Mouse (Mus musculus): ENCODE measurements around the gene Bpifc. TPM values are rescaled to one million over a fixed set of nuclear protein-coding genes. Genes with fewer than 3 reads are reported as not detected.
"Not testable (repeated sequence)": the region's sequence is repeated elsewhere in the genome, so short reads cannot be mapped to it uniquely, and the experiment has no call there.

Gene Bpifc
- not detected in 3 replicates for total RNA-seq (2017)

DNA sequence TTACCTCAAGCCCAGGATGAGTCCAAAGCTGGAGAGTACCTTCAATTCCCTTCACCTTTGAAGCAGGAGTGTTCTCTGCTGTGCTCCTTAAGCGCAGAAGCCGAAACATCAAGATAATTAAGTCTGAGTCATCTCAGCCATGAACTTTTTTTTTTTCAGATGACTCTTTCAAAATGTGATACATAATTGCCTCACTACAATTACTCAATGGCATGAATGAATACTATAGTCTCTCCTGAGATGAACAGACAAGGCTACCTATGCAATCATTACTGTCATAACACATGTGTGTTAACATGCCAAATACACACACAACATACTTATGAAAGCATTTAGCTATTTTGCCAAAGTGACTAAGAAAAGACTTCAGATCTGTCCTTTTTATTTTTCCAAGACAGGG, at the start of gene Bpifc:
TSS of gene Bpifc (minus strand) at position 115 of the 400 bp plus-strand sequence.
- no peak for ATAC-seq (replicated peaks; ENCODE audit: insufficient number of reproducible peaks, low FRiP score, low TSS enrichment, poor library complexity, severe bottlenecking)

DNA sequence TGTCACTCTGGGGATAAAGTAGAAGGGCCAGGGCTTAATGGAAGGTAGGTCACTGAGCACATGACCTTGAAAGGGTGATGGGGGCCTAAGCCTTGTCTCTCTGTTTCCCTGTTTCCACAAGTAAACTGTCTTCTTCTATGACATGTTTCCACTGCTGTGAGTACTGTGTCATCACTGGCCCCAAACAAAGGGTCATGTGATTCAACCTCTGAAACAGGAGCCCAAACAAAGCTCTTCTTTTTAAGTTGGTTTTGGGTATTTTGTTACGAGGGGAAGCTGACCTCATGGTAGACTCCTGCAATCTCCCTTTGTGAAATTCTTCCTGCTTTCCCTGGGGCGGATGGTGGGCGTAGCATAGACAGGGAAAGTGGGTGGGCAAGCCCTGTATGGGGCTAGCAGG, 48.6 kb upstream of the Bpifc start:
- ATAC-seq (replicated peaks; ENCODE audit: insufficient number of reproducible peaks, low FRiP score, low TSS enrichment, poor library complexity, severe bottlenecking), result no peak

DNA sequence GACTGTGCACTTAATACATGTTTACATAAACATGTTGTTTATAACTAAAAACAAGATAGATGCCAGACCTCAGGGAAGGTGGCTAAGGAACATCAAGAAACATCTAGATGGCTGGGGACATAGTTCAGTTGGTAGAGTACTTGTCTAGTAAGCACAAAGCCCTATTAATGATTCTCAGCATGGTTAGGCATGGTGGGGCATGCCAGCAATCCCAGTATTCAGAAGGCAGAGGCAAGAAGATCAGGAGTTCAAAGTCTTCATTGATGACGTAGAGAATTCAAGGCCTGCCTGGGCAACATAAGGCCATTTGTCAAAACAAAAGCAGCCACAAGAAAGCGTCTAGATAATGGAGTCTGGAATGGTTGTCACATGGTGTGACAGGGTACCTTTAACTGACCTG, 46.0 kb upstream of the Bpifc start:
- ATAC-seq (replicated peaks; ENCODE audit: insufficient number of reproducible peaks, low FRiP score, low TSS enrichment, poor library complexity, severe bottlenecking), result no peak

DNA sequence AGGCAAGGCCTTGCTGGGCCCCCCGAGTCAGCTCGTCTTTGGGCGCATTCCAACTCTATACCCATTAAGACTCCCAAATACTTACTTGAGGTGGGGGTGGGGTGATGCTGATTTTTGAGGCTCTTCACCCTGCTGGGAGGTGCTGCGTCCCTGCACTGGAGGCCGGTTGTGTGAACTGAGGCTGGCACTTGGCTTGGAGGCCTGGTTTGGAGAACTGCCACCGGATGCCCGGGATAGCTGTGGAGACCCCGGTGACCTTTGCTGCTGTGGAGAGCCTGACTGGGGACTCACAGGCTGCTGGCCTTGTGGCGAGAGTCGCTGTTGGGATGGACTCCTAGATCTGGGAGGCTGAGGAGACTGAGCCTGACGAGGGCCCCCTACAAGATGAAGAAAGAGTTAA, 45.6 kb upstream of the Bpifc start:
- ATAC-seq (replicated peaks; ENCODE audit: insufficient number of reproducible peaks, low FRiP score, low TSS enrichment, poor library complexity, severe bottlenecking), result no peak

DNA sequence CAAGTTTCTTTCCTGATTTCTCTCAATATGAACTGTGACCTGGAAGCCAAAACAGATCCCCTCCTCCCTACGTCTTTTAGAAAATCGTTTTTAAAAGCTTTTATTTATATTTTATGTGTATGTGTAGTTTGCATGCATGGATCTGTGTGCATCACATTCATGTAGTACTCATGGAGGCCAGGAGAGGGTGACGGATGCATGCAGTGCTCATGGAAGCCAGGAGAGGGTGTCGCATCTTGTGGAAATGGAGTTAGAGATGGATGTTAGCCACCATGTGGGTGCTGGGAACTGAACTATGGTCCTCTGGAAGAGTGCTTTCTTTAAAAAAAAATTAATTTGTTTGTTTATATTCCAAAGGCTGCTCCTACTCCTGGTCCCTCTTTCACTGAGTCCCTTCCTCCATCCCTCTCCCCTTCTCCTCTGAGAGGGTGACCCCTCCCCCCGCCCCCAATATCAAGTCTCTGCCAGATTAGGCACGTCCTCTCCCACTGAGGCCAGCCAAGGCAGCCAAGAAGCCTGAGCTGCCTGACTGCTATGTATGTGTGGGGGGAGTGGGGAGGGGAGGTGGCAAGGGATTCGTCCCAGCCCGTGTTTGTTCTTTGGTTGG, 44.7 kb upstream of the Bpifc start:
- no peak for ATAC-seq (replicated peaks; ENCODE audit: insufficient number of reproducible peaks, low FRiP score, low TSS enrichment, poor library complexity, severe bottlenecking)

DNA sequence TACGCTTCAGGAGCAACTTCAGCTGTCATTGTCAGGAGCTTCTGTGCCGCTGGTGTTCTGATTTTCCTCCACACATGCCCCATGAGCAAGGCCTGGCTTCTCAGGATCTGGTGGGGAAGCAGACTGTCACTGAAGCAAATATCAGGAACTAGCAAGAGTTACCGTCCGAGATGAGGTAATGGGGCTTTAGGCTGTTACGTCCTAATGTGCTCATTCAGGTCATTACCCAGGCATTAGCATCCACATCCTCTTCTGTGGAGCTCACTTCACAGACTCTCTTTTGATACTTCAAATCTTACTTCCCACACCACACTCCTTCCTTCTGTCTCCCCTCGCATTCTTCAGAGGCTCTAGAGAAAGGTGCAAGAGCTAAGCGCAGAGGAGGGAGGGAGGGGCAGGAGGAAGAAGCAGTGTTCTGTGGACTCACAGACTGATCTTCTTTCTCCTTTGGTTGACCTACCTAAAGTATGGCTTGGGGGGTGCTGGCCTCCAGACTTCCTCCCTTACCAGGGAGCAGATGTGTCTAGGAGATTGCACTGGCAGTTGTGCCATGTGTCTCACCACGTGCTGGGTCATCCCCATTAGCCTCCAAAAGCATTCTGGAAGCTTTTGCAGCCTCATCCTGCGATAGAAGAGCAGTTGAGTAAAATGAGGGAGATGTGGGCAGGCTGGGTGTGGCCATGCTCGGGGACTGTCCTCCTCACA, 41.3 kb upstream of the Bpifc start:
- ATAC-seq (replicated peaks; ENCODE audit: insufficient number of reproducible peaks, low FRiP score, low TSS enrichment, poor library complexity, severe bottlenecking), result no peak

DNA sequence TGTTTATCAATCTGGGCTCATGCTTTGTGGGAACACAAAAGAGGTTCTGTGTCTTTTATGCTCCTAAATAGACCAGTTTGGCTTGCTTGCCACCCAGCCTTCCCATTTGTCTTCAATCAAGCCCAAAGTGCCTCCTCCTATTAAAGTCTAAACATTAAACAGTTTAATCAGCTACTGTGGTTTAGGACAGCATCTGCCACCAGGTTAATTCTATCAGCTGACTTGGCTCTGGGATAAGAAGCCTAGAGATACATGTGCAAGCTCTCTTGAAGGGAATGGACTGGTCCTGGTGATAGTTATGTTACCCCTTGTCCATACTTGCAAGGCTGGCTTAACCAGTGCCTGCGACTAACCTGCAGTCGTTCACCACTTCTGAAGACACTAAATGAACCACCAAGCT, 38.8 kb upstream of the Bpifc start:
- ATAC-seq (replicated peaks; ENCODE audit: insufficient number of reproducible peaks, low FRiP score, low TSS enrichment, poor library complexity, severe bottlenecking), result no peak

DNA sequence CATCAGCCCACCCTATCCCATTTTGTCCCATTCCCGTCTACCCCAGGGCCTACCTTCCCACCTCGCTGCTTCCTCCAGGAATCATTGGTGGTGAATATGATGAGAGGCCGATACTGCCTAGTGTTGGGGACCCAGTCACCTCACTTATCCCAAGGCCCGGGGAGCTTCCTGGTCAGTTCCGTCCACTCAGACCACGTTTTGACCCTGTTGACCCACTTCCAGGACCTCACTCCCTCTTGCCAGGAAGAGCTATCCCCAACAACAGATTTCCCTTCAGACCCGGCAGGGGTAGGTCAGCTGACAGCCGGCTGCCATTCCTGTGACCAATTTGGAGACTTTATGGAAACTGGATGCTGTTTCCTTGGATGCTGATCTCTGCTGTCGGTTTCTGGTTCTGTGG, 36.1 kb upstream of the Bpifc start:
- ATAC-seq (replicated peaks; ENCODE audit: insufficient number of reproducible peaks, low FRiP score, low TSS enrichment, poor library complexity, severe bottlenecking), result no peak

DNA sequence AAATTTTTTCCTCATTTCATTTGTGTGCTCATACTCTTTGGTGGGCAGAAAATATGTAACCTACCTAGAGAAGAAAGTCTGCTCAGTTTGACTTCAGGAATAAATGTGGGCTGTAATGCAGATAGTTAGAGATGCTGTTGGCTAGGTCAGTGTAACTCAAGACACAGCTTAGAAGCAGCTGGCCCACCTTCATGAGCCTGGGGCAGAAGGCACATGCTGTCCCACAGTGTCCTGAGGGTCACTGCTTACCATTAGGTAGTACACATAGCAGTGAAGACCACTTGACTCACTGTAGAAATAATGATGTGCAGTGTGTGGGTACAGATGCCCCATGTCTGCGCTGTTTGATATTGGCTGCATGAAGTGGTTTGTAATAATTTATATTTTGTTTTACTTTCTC, 34.7 kb upstream of the Bpifc start:
- ATAC-seq (replicated peaks; ENCODE audit: insufficient number of reproducible peaks, low FRiP score, low TSS enrichment, poor library complexity, severe bottlenecking), result no peak

DNA sequence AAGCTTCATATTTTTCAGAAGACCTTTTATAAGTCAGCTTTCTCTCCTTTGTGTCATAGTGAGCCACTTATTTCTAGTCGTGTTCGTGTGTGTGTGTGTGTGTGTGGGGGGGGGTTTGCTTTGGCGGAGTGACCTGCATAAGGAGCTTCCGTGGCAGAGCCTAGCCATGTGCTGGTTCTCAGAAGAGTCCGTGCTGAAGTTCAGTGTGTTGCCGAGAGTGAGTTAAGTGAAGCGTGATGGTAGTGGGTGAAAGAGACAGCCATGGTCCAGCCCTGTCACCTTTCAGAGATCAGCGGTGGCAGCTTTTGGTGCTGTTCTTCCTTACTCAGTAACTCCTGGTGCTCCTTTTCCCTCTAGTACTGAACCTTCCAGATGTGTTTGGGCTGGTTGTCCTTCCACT, 32.4 kb upstream of the Bpifc start:
- ATAC-seq (replicated peaks; ENCODE audit: insufficient number of reproducible peaks, low FRiP score, low TSS enrichment, poor library complexity, severe bottlenecking), result no peak

DNA sequence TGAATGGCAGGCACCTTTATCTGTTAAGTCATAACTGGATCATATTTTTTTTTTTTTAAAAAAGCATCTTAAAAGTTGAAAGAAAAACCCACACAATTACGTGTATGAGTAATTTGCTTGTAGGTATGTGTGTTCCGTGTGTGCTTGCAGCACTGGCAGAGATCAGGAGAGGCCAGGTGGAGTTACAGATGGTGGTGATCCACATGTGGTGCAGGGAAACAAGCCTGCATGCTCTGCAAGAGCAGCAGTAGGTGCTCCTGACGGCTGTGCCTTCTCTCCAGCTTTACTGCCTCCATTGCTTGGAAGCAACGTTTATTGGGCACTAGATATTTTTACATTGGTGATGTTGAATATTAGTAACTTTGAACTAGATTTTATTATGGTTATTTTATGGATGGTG, 32.0 kb upstream of the Bpifc start:
- ATAC-seq (replicated peaks; ENCODE audit: insufficient number of reproducible peaks, low FRiP score, low TSS enrichment, poor library complexity, severe bottlenecking), result no peak

DNA sequence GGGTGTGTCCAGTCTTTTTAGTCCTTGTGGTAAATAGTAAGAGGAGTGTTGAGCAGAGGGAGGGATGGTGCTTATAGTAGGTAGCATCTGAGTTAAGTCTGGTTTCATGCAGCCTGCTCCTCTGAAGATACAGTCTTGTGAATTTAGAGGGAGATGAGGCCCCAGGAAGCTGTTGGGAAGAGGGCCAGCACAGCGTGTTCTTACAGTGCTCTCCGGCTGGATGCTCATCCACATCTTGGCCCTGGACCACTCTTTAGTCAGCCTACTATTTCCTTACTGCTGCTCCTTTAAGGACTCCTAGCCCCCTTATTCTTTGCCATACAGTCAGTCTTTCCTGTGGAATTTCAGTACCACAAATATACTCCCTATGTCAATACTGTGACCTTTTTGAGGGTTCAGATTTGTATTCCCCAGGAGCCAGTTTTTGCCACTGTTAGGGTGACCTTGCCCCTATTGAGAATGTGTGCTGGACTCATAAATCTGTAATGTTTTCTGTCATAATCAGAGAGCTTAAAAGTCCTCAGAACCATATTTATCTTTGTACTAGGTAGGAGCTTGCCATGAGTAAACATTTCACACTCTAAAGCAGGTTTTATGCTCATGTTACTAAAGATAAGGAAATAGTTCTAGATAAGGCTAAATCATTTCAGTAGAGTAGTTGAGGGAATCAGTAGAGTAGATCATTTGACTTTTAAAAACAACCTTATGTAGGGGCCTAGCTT, 22.5 kb upstream of the Bpifc start:
- no peak for ATAC-seq (replicated peaks; ENCODE audit: insufficient number of reproducible peaks, low FRiP score, low TSS enrichment, poor library complexity, severe bottlenecking)

DNA sequence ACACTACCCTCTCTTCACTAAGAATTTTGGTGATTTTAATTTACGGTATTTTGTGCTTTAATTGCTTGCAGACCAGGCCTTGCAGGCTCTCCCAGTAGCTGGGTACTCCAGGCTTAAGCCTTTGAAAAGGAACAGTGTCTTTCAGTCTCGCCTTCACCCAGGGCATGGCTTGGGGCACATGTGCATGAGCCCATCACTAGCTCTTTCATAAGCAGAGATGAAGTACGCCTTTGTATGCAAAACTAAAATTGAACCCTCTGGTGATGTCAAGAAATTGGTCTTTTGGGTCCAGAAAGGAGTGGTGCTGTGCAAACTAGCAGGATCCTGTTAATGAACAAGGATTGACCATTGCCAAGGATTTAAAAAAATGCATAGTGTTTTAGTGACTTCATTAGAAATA, 20.8 kb upstream of the Bpifc start:
- no peak for ATAC-seq (replicated peaks; ENCODE audit: insufficient number of reproducible peaks, low FRiP score, low TSS enrichment, poor library complexity, severe bottlenecking)

DNA sequence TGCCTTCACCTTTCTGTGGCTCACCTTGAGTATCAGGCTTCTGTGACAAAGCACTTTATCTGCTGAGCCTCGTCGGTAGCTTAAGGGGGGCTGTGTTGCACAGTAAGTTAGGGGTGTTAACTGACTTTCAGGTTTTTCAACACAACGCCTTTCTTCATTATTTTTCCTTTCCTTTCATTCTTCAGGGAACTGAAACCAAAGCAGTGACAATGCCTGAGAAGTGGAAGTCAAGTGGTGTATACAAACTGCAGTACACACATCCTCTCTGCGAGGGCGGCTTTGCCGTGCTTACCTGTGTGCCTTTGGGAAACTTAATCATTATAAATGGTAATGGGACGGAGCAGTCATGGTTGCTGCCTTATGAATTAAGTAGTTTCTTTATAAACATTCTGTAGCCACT, 19.0 kb upstream of the Bpifc start:
- ATAC-seq (replicated peaks; ENCODE audit: insufficient number of reproducible peaks, low FRiP score, low TSS enrichment, poor library complexity, severe bottlenecking), result no peak

DNA sequence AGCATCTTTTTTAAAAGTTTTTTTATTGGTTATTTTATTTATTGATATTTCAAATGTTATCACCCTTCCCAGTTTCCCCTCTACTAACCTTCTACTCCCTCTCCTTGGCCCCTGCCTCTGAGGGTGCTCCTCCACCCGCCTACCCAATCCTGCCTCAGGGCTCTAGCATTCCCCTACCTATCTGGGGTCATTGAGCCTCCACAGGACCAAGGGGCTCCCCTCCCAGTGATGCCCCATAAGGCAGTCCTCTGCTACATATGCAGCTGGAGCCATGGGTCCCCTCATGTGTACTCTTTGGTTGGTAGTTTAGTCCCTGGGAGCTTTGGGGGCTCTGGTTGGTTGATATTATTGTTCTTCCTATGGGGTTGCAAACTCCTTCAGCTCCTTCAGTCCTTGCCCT, 15.1 kb upstream of the Bpifc start:
- not testable (repeated sequence) for ATAC-seq (replicated peaks; ENCODE audit: insufficient number of reproducible peaks, low FRiP score, low TSS enrichment, poor library complexity, severe bottlenecking)

DNA sequence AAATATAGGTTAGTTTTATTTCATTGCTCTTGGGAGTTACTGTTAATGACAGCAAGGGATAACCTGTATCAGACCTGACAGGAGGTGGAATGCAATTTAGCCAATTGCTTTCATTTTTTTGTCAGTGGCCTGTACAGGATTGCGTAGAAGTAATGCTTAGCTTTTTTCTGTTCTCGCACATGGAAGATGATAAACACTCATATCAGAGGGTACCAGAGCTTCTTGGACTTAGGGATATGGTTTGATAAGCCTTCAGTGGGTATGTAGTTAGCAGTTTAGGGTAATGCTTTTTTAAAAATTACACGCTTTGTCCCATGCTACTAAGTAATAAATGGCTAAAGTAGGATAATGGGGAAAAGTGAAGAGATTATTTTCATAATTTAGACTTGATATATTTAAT, 14.7 kb upstream of the Bpifc start:
- no peak for ATAC-seq (replicated peaks; ENCODE audit: insufficient number of reproducible peaks, low FRiP score, low TSS enrichment, poor library complexity, severe bottlenecking)

DNA sequence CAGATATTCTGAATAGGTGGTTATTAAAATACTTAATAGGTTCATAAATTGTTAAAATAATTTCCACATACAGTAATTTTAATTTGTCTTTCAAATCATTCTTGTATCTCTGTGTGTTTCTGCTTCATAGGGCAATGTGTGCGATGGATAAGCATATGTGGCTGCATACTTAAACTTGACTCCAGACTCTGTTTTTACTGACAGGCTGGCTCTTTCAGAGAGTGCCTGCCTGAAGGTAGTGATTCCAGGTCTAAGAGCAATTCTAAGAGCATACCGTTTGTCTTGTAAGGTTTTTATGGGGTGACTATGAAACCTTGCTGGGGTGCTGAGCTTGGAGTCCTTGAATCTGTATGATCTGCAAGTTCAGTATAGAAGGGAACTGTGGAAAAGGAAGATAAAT, 14.2 kb upstream of the Bpifc start:
- ATAC-seq (replicated peaks; ENCODE audit: insufficient number of reproducible peaks, low FRiP score, low TSS enrichment, poor library complexity, severe bottlenecking), result no peak

DNA sequence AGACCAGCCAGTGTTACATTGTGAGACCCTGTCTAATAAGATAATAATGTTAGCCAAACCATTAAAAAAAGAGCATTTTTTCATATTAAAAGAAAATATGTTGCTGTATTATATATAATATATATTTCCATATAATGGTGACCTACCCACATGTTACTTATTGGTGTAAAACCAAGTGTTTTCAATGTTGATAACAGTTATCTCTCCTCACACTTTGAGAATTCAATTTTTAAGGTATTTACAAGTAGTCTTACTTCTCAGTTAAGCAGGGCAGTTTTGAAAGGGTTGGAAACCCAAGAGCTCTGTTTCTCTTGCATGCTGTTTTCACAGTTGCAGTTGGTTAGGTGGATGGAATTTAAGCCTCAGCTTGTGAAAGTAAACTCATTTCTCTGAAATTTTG, 11.5 kb upstream of the Bpifc start:
- ATAC-seq (replicated peaks; ENCODE audit: insufficient number of reproducible peaks, low FRiP score, low TSS enrichment, poor library complexity, severe bottlenecking), result no peak

DNA sequence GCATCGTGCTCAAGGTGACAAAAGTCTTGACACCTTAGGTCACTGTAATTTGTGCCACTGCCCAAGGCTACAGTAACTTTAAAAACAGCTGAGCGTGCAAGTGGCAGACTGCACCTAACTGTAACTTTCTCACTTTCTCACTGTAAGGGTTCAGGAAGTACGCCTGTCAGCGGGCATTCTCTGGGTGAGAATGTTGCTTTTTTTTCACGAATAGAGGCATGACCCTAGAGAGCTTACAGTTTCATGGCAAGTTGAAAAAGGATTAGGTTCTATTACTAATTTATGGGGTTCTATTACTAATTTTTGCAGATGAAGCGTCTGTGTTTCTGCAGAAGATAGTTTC, 10.8 kb upstream of the Bpifc start:
- ATAC-seq (replicated peaks; ENCODE audit: insufficient number of reproducible peaks, low FRiP score, low TSS enrichment, poor library complexity, severe bottlenecking), result no peak

DNA sequence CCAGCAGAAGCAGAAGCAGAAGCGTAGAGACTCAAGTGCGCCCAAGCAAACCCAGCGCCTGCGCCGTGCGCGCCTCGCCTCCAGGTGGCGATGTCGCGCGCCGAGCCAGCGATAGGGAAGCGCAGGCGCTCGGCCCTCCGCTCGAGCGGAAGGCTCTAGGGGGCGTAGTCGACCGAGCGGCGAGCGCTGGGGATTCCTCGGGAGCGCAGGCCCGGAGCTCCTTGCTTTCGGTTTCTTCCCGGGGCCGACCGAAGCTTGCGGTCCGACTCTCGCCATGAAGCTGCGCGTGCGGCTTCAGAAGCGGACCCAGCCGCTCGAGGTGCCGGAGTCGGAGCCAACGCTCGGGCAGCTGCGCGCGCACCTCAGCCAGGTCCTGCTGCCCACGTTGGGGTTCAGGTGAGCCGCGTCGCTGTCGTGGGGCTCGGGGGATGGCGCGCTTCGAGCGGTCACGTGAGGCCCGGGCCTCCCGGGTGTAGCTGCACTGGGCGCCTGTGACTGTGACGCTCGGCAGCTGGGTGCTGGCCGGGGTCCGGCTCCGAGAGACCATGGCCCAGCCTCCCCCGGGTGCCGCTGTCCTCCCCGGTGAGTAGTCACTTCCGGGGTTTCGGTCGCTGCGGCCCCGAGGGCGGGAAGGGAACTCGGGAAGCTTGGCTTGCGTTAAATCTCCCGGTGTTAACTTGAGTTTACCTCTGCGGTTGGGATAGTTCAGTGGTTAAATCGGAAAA, 10.2 kb upstream of the Bpifc start, which contains the start of gene Fbxo7:
TSS of gene Fbxo7 (plus strand) at position 224 of the 725 bp plus-strand sequence.
- ATAC-seq (replicated peaks; ENCODE audit: insufficient number of reproducible peaks, low FRiP score, low TSS enrichment, poor library complexity, severe bottlenecking), result peak; percentile 85

Data from monocyte, adult 5-6 weeks (primary cell).